Mouse (Mus musculus): ENCODE data around the gene 4930535I16Rik.

GRCm38 (mm10) chr4:123905126-123905668 is 12.6 kb downstream of the 4930535I16Rik start:
- no peak for TF ChIP-seq CTCF (IDR thresholded peaks at IDR 0.05; ENCODE audit: low read depth, low read length)
- no peak for TF ChIP-seq POLR2A (IDR thresholded peaks at IDR 0.05; ENCODE audit: insufficient read depth, low read length)
- TF ChIP-seq EP300 (IDR thresholded peaks at IDR 0.05; ENCODE audit: insufficient read depth, low read depth, low read length), result no peak
